Mouse (Mus musculus): ENCODE measurements around the gene Ndufa4. TPM values are rescaled to one million over a fixed set of nuclear protein-coding genes. Genes with fewer than 3 reads are reported as not detected.
"Not testable (repeated sequence)": the region's sequence is repeated elsewhere in the genome, so short reads cannot be mapped to it uniquely, and the experiment has no call there.

Gene Ndufa4
- polyA plus RNA-seq, 1 experiment from 2014 or later = 968 TPM

DNA sequence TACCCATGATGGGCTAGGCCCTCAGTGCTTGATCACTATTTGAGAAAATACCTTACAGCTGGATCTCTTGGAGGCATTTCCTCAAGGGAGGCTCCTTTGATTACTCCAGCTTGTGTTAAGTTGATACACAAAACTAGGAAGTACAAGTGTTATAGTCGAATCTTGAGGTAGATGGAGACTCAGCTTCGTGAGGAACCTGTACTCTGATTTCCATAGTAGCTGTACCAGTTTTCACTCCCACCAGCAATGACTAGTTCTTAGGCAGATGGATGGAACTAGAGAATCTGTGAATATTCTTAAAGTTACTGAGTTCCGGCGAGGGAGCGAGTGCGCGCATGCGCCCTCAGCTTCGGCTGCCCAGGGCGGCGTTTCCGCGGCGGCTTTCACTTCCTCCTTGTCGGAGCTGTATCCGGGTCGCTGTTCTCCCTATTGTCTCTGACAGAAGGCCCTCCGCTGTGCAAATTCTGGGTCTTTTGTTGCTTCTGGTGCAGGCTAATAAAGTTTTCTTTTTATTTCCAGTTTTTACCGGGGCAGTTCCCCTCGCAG is 18.3 kb upstream of the Ndufa4 start:
- Histone ChIP-seq H3K36me3 (ENCODE audit: insufficient read depth) (peaks cover 12% of the 10 kb centered on the region), H3K9me3 (ENCODE audit: low read depth, low read length) (no peaks in the 10 kb centered on the region), H3K27ac (ENCODE audit: low read depth) (peak overlapping the region; percentile 98), H3K27me3 (ENCODE audit: insufficient read depth, low read length) (no peaks in the 10 kb centered on the region), H3K4me3 (ENCODE audit: low read depth, low read length) (peak overlapping the region; percentile 85), H3K4me2 (peak overlapping the region; percentile 74), H3K4me1 (ENCODE audit: insufficient read depth) (0 out of 2 replicates have a peak, but pooled peaks cover 3% of the 10 kb centered on the region), H3K9ac (peak overlapping the region; percentile 98)
- TF ChIP-seq CTCF (IDR thresholded peaks at IDR 0.05; ENCODE audit: low read depth) = no peak
- under 1% methylated on average over 20 of the region's 20 CpGs for WGBS
- ATAC-seq (ENCODE audit: insufficient read depth) = peak; percentile 95
- DNase-seq = peak; percentile 96

DNA sequence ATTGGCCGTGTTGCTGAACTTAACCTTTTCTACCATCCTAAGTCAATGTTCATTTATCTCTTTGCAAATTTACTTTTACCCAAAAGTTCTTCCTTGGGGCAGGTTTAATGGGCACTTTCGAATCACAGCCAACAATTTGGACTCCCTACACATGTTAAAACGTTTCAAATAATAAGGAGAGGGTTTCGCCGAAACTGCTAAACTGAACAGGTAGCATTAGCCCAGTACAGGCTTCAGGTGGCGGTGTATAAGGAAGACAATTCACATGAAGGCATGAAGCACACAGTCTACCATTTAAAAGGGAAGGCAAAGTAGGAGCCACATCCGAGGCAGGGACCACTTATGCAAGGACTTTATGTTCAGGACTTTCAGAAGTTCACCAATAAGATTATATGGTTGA is 873 bp upstream of the Ndufa4 start:
- Histone ChIP-seq H3K36me3 (ENCODE audit: insufficient read depth) (peaks cover 17% of the 10 kb centered on the region), H3K4me2 (peak overlapping the region; percentile 64), H3K4me1 (ENCODE audit: insufficient read depth) (no peaks in the 10 kb centered on the region; the same call in 1 of the 2 replicates), H3K27ac (ENCODE audit: low read depth) (peak overlapping the region; percentile 79), H3K9me3 (ENCODE audit: low read depth, low read length) (no peaks in the 10 kb centered on the region), H3K9ac (peak overlapping the region; percentile 87), H3K4me3 (ENCODE audit: low read depth, low read length) (peak overlapping the region; percentile 73), H3K27me3 (ENCODE audit: insufficient read depth, low read length) (no peaks in the 10 kb centered on the region)
- TF ChIP-seq CTCF (IDR thresholded peaks at IDR 0.05; ENCODE audit: low read depth) = no peak
- DNase-seq (peak; percentile 27), ATAC-seq (ENCODE audit: insufficient read depth) (no peak)
- WGBS = 24% methylated on average over 7 of the region's 7 CpGs

DNA sequence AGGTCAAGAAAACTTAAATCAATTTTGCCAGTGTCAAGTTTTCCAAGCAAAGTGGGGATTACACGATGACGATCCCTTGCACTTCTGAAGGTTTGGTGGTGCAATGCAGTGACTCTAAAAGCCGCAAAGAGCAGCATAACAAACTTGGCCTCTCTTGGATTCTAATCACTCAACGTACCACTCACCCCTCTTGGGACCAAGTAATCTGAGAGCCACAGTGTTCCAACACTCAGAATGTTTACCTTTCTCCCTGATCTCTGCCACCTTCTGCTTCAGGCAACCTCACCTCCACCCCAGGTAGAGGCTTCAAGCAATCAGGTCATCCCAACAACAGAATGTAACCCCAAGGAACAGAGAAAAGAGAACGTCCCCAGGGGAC is 418 bp downstream of the Ndufa4 start:
- DNase-seq = peak; percentile 35
- 0% methylated on average over 5 of the region's 5 CpGs for whole genome bisulfite sequencing

DNA sequence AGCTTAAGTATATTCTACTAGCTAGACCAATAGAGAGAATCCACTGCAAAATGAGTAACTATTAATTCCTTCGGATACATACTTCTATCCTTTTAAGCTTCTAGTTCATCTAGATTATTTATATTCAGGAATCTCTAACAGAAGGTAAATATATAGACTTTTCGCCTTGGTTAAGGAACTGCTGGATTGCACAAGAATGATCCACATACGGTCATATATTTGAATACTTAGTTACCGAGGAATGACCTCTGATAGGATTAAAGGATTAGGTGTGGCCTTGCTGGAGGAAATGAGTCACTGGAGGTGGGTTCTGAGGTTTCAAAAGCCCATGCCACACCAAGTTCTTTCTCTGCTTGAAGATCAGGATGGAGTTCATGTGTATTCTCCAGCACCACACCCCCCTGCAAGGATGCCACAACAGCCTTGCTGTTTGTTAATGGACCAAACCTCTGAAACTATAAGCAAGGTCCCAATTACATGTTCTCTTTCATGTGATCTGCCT is 6.4 kb downstream of the Ndufa4 start:
- Histone ChIP-seq H3K27ac (ENCODE audit: low read depth) (no peak overlapping the region), H3K4me3 (ENCODE audit: low read depth, low read length) (no peak overlapping the region), H3K9ac (no peak overlapping the region), H3K4me1 (ENCODE audit: insufficient read depth) (no peaks in the 10 kb centered on the region; the same call in 1 of the 2 replicates), H3K4me2 (no peak overlapping the region), H3K36me3 (ENCODE audit: insufficient read depth) (peaks cover 47% of the 10 kb centered on the region), H3K9me3 (ENCODE audit: low read depth, low read length) (no peaks in the 10 kb centered on the region), H3K27me3 (ENCODE audit: insufficient read depth, low read length) (no peaks in the 10 kb centered on the region)
- no peak for TF ChIP-seq CTCF (IDR thresholded peaks at IDR 0.05; ENCODE audit: low read depth)
- 90% methylated on average over 4 of the region's 4 CpGs for WGBS
- no peak for DNase-seq
- ATAC-seq (ENCODE audit: insufficient read depth) = no peak

More for the DNA sequence above, 418 bp downstream of the Ndufa4 start:
- peak; percentile 25 for ATAC-seq (ENCODE audit: insufficient read depth)
- H3K4me3 ChIP-seq (ENCODE audit: low read depth, low read length) = peak overlapping the region; percentile 73
- H3K36me3 ChIP-seq (ENCODE audit: insufficient read depth) = peaks cover 22% of the 10 kb centered on the region
- peak overlapping the region; percentile 87 for H3K9ac ChIP-seq
- TF ChIP-seq CTCF (IDR thresholded peaks at IDR 0.05; ENCODE audit: low read depth) = no peak
- H3K4me2 ChIP-seq = peak overlapping the region; percentile 64
- no peaks in the 10 kb centered on the region for H3K27me3 ChIP-seq (ENCODE audit: insufficient read depth, low read length)
- H3K9me3 ChIP-seq (ENCODE audit: low read depth, low read length) = no peaks in the 10 kb centered on the region
- H3K27ac ChIP-seq (ENCODE audit: low read depth) = peak overlapping the region; percentile 79
- no peaks in the 10 kb centered on the region; the same call in 1 of the 2 replicates for H3K4me1 ChIP-seq (ENCODE audit: insufficient read depth)

DNA sequence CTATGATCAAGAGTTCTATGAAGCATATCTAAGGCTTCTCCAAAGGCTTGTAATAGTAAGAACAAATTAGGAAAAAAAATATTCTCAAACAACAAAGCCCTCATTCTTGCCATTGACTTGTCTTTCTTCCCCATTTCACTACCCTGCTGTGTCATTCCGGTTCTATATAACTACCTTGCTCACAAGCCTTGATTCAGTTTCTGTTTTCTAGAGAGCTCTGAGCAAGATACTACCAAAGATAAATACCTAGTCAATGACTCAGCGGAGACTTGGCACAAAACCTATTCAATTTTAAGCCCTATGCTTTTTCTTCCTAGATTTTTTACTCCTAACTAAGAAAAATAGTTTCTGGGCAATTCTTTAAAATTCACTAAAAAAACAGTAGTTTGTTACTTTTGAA is 31.9 kb downstream of the Ndufa4 start:
- H3K36me3 ChIP-seq (ENCODE audit: insufficient read depth); H3K4me2 ChIP-seq; H3K27ac ChIP-seq (ENCODE audit: low read depth); DNase-seq; H3K9me3 ChIP-seq (ENCODE audit: low read depth, low read length); H3K4me1 ChIP-seq (ENCODE audit: insufficient read depth); H3K27me3 ChIP-seq (ENCODE audit: insufficient read depth, low read length); H3K4me3 ChIP-seq (ENCODE audit: low read depth, low read length); ATAC-seq (ENCODE audit: insufficient read depth); H3K9ac ChIP-seq: not testable (repeated sequence)
- WGBS = no CpG with 5 or more reads among the region's 2 CpGs

Other genes with a start within 250 kb of the Ndufa4 start
- 71.6 and 75.9 TPM in 2 replicates for gene Phf14, start 312 bp upstream of the Ndufa4 start, polyA plus RNA-seq (2014; fragmentation: Nextera tagmentation; extraction: Ambion mirVana)

Measured in lung, embryonic 14.5 days (tissue).